Mouse (Mus musculus) ES-E14 (cell line): ENCODE results near the gene Edem2.

Experiments
- MAFK ChIP-seq: IDR thresholded peaks from 2 replicates; pipeline ENCODE4 v1.6.1; 2014; ENCODE audit warnings: mild to moderate bottlenecking, low read depth, low read length, inconsistent platforms; ENCODE audit not compliant: insufficient read depth
- ZC3H11A ChIP-seq: IDR thresholded peaks from 2 replicates; pipeline ENCODE4 v1.6.1; 2012; ENCODE audit warnings: low read depth, mild to moderate bottlenecking, inconsistent platforms, low read length, borderline replicate concordance
- ZNF384 ChIP-seq: IDR thresholded peaks from 2 replicates; pipeline ENCODE4 v1.6.1; 2012; ENCODE audit warnings: low read depth, low read length, inconsistent platforms

DNA sequence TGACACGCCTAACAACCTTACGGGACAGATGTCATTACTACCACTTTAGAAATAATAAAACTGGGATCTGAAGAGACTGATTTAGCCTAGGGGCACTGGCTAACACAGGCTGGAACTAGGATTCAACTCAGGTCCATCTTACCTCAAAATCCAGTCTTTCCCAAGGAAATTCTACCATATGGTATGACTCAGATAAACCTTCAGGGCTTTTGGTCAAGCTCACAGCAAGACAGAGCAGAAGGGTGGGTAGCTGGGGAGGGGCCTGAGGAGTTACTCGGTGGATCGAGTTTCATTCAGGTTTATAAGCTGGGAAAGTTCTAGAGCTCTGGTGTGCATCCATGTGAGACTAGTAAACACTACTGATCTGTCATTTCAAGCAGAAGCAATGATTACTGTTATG, 40.1 kb downstream of the Edem2 start:
- no peak for TF ChIP-seq ZC3H11A
- TF ChIP-seq ZNF384: no peak
- TF ChIP-seq MAFK: no peak
